Mouse (Mus musculus) hindbrain, postnatal 0 days (tissue): Measurements from ENCODE around the gene Ttc29. TPM values are rescaled to one million over a fixed set of nuclear protein-coding genes. Genes with fewer than 3 reads are reported as not detected.

ENCODE experiments used
- ATAC-seq: fragments of 200-750 bp; cut with Nextera tagmentation; 2 replicates; pipeline ENCODE4 v1.8.0; 2017; ENCODE audit warnings: mild to moderate bottlenecking, moderate TSS enrichment, moderate library complexity
- DNase-seq: peaks from one replicate; pipeline ENCODE4 v3.0.0-alpha.2; 2015; ENCODE audit warnings: low spot score
- H3K27ac ChIP-seq: fragments of 300-500 bp; sonication (generic); 2 replicates; pipeline ENCODE4 v1.5.1; 2014; ENCODE audit warnings: mild to moderate bottlenecking
- H3K27me3 ChIP-seq: fragments of 300-500 bp; sonication (generic); 2 replicates; pipeline ENCODE4 v1.6.1; 2014; ENCODE audit warnings: low read length, mixed read lengths; ENCODE audit not compliant: insufficient read depth
- H3K36me3 ChIP-seq: fragments of 300-500 bp; sonication (generic); 2 replicates; pipeline ENCODE4 v1.6.1; 2014; ENCODE audit warnings: low read length, mixed read lengths; ENCODE audit not compliant: insufficient read depth
- H3K4me1 ChIP-seq: fragments of 300-500 bp; sonication (generic); 2 replicates; pipeline ENCODE4 v1.6.1; 2014; ENCODE audit warnings: antibody characterized with exemption, low read length, mixed read lengths; ENCODE audit not compliant: insufficient read depth
- H3K4me2 ChIP-seq: fragments of 300-500 bp; sonication (generic); 2 replicates; pipeline ENCODE4 v1.6.1; 2014; ENCODE audit warnings: low read depth, mild to moderate bottlenecking, low read length, moderate library complexity, mixed read lengths
- H3K4me3 ChIP-seq: fragments of 300-500 bp; sonication (generic); 2 replicates; pipeline ENCODE4 v1.5.1; 2014; ENCODE audit warnings: low read length
- H3K9ac ChIP-seq: fragments of 300-500 bp; sonication (generic); replicated peaks from 2 replicates; pipeline ENCODE4 v1.6.1; 2014; ENCODE audit warnings: mild to moderate bottlenecking, low read length, moderate library complexity, mixed read lengths
- H3K9me3 ChIP-seq: fragments of 300-500 bp; sonication (generic); 2 replicates; pipeline ENCODE4 v1.6.1; 2016; ENCODE audit warnings: low read length, mixed read lengths
- CTCF ChIP-seq: IDR thresholded peaks from 2 replicates; pipeline ENCODE4 v1.5.1; 2016; ENCODE audit warnings: antibody characterized with exemption, control low read depth, low read depth
- WGBS: fragments of 180-500 bp; shearing (Covaris S2); extraction: QIAGEN DNeasy Blood & Tissue Kit; methylation state at CpG from one replicate; pipeline ENCODE4 v1.1.7; 2014; 5-methylcytosine and 5-hydroxymethylcytosine counted together
- polyA plus RNA-seq: library from polyadenylated mRNA; unstranded; fragments of >200 nt; fragmentation: Nextera tagmentation; extraction: Ambion mirVana; gene quantifications from 2 replicates; pipeline ENCODE4 v1.2.1, GENCODE M21; 2015
- total RNA-seq: library from RNA; depleted of rRNA; stranded (reverse); fragments of >200 nt; gene quantifications from 2 replicates; pipeline ENCODE4 v1.2.3, GENCODE M21; 2014

Gene Ttc29
- total and polyA plus RNA-seq, 2 experiments from 2014 or later = 0.69 to 0.84 TPM

GRCm38 (mm10) chr8:78353902-78354301 is 140.8 kb downstream of the Ttc29 start:
- H3K27ac ChIP-seq = no peak overlapping the region
- peak; percentile 73 for DNase-seq
- TF ChIP-seq CTCF = no peak
- 50% methylated on average over 5 of the region's 5 CpGs for WGBS
- no peaks in the 10 kb centered on the region for H3K9me3 ChIP-seq
- H3K4me3 ChIP-seq = no peak overlapping the region
- H3K4me1 ChIP-seq = no peaks in the 10 kb centered on the region
- H3K36me3 ChIP-seq = no peaks in the 10 kb centered on the region
- no peak for ATAC-seq
- no peak overlapping the region for H3K9ac ChIP-seq
- H3K4me2 ChIP-seq = no peak overlapping the region
- H3K27me3 ChIP-seq = no peaks in the 10 kb centered on the region

- H3K36me3 ChIP-seq = no peaks in the 10 kb centered on the region
- DNase-seq (no peak), ATAC-seq (no peak)
- no peaks in the 10 kb centered on the region for H3K4me1 ChIP-seq
- TF ChIP-seq CTCF = no peak
- no peaks in the 10 kb centered on the region for H3K27me3 ChIP-seq
- H3K27ac ChIP-seq = no peak overlapping the region
- H3K9ac ChIP-seq = no peak overlapping the region
- H3K4me3 ChIP-seq = no peak overlapping the region
- no peak overlapping the region for H3K4me2 ChIP-seq
- H3K9me3 ChIP-seq = no peaks in the 10 kb centered on the region
- WGBS = 83% methylated on average over 5 of the region's 5 CpGs
These were observed 141.7 kb downstream of the Ttc29 start for GRCm38 (mm10) chr8:78354801-78355200.

GRCm38 (mm10) chr8:78390756-78391155 is 177.7 kb downstream of the Ttc29 start:
- Histone ChIP-seq H3K36me3 (no peaks in the 10 kb centered on the region), H3K4me1 (no peaks in the 10 kb centered on the region), H3K4me3 (no peak overlapping the region), H3K4me2 (no peak overlapping the region), H3K9ac (no peak overlapping the region), H3K27ac (no peak overlapping the region), H3K9me3 (no peaks in the 10 kb centered on the region), H3K27me3 (no peaks in the 10 kb centered on the region)
- no peak for TF ChIP-seq CTCF
- ATAC-seq (no peak), DNase-seq (no peak)
- 87% methylated on average over 7 of the region's 7 CpGs for WGBS

GRCm38 (mm10) chr8:78419272-78419671 is 206.2 kb downstream of the Ttc29 start:
- peak overlapping the region; percentile 77 for H3K4me2 ChIP-seq
- no peaks in the 10 kb centered on the region for H3K36me3 ChIP-seq
- TF ChIP-seq CTCF = peak; percentile 28; the same call in 1 of the 2 replicates
- no peak overlapping the region for H3K4me3 ChIP-seq
- WGBS = 39% methylated on average over 4 of the region's 4 CpGs
- H3K4me1 ChIP-seq = peaks cover 4% of the 10 kb centered on the region; the same call in 1 of the 2 replicates
- 0 out of 2 replicates have a peak, but pooled peaks cover 6% of the 10 kb centered on the region for H3K27me3 ChIP-seq
- DNase-seq (peak; percentile 49), ATAC-seq (no peak)
- no peak overlapping the region for H3K27ac ChIP-seq
- no peaks in the 10 kb centered on the region for H3K9me3 ChIP-seq
- H3K9ac ChIP-seq = no peak overlapping the region

GRCm38 (mm10) chr8:78420101-78420503 is 207.0 kb downstream of the Ttc29 start:
- H3K9me3 ChIP-seq = no peaks in the 10 kb centered on the region
- H3K4me1 ChIP-seq = peaks cover 4% of the 10 kb centered on the region; the same call in 1 of the 2 replicates
- no peak overlapping the region for H3K9ac ChIP-seq
- peak; percentile 35 for TF ChIP-seq CTCF
- H3K36me3 ChIP-seq = no peaks in the 10 kb centered on the region
- peaks cover 14% of the 10 kb centered on the region for H3K27me3 ChIP-seq
- peak overlapping the region; percentile 35 for H3K4me3 ChIP-seq
- H3K27ac ChIP-seq = no peak overlapping the region
- peak overlapping the region; percentile 77 for H3K4me2 ChIP-seq
- ATAC-seq (peak; percentile 81), DNase-seq (peak; percentile 42)
- WGBS = 0% methylated on average over 19 of the region's 19 CpGs

- no peak for ATAC-seq
- no peak overlapping the region for H3K4me3 ChIP-seq
- H3K9ac ChIP-seq = no peak overlapping the region
- no peak for TF ChIP-seq CTCF
- WGBS = 3% methylated on average over 1 of the region's 1 CpGs
- peaks cover 36% of the 10 kb centered on the region for H3K27me3 ChIP-seq
- DNase-seq = no peak
- no peaks in the 10 kb centered on the region for H3K9me3 ChIP-seq
- H3K4me2 ChIP-seq = no peak overlapping the region
- H3K4me1 ChIP-seq = peaks cover 4% of the 10 kb centered on the region; the same call in 1 of the 2 replicates
- no peaks in the 10 kb centered on the region for H3K36me3 ChIP-seq
- no peak overlapping the region for H3K27ac ChIP-seq
These were observed 210.8 kb downstream of the Ttc29 start for GRCm38 (mm10) chr8:78423937-78424336.

GRCm38 (mm10) chr8:78426455-78426854 is 213.4 kb downstream of the Ttc29 start:
- ATAC-seq = peak; percentile 45
- Histone ChIP-seq H3K4me1 (no peaks in the 10 kb centered on the region), H3K4me2 (peak overlapping the region; percentile 47), H3K36me3 (no peaks in the 10 kb centered on the region), H3K9me3 (no peaks in the 10 kb centered on the region), H3K27me3 (peaks cover 55% of the 10 kb centered on the region), H3K4me3 (peak overlapping the region; percentile 18; the same call in 1 of the 2 replicates), H3K9ac (no peak overlapping the region), H3K27ac (no peak overlapping the region)
- no peak for TF ChIP-seq CTCF
- no peak for DNase-seq
- WGBS = 2% methylated on average over 10 of the region's 10 CpGs
